Mouse (Mus musculus) left cerebral cortex, postnatal 36 days (tissue): ENCODE measurements around the gene Tns4. TPM values are rescaled to one million over a fixed set of nuclear protein-coding genes. Genes with fewer than 3 reads are reported as not detected.
A peak's percentile ranks its signal among the peaks of the same experiment; 100 is the strongest.

Source experiments
- DNase-seq, 2 experiments: peaks; one replicate each; pipeline ENCODE4 v3.0.0; 2021 to 2022; ENCODE audit warnings: low spot score in 2 of 2, mixed read lengths in 1 of 2
- intact Hi-C: fragments of 180-260 bp; cut with DNase I; formaldehyde crosslinking; loops from one replicate; pipeline ENCODE4 v1.15.1; 2025
- total RNA-seq, 2 experiments: library from RNA; stranded (reverse); gene quantifications; 2 replicates each; pipeline ENCODE4 v1.2.3; 2021

Gene Tns4
- total RNA-seq, 2 experiments from 2014 or later: 0.45 to 0.54 TPM

DNA sequence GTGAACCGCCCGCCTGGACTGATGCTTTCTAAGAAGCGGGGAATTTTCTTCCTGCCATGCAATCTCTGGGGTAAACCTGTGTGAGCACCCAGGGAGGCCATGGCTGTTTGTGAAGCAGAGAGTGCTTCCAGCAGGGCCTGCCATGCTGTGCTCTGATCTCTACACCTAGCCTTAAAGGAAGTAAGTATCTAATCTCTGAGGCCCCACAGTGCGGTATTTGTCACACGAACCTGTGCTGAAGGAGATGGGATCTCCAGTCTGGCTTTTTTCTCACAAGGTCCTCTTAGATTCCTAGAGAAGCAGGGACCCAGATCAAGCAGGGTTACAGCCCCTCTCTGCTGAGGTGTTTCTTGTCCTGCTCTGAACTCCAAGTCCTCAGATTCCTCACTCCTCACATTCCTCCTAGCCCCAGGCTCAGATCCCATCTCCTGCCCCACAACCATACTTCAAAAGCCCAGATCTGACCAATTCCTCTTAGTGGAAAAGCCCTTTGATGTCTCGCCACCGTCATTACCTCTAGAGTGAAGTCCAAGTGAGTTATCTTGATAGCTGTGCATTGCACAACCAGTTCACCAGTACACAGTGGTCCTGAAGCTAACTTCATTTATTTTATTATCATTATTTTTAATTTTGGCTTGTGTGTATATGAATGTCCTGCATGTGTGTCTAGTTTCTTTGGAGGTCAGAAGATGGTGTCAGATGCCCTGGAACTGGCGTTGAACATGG, 25.5 kb downstream of the Tns4 start:
- intact Hi-C loops: no loop called here
- no peak for DNase-seq

DNA sequence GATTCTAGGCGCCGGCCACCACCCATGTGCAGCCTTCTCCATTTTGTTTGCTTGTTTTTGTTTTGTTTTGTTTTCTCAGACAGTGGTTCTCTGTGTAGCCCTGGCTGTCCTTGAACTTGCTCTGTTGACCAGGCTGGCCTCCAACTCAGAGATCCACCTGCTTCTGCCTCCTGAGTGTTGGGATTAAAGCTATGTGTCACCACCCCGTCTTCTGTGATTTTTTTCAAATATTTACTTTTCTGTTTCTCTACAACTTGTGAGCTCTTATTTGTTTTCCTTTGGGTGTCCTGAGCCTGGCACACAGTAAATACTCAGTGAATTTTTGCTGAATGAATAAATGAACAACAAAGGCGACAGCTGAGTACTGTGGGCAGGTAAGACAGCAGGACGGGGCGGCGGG, 26.4 kb downstream of the Tns4 start:
- DNase-seq: no peak
- intact Hi-C loops: no loop called here

DNA sequence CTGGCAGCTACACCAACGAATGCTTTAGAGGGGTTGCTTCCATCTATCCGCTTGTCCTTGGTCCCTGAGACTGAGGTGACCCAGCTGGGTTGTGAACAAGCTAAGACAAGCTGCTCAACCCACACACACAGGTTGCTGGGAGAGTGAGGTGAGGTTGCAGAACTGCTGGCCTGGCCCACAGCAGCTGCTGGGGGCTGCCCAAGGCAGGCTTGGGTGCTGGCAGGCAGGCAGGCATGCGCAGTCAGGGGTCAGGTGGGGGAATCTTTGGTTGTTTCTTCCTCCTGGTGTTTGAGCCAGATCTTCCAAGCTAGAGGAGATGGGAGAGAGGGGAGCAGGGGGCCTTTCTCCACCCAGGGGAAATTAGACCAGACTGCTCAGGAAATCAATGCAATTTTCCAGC, 28.7 kb downstream of the Tns4 start:
- DNase-seq: no peak
- intact Hi-C loops: no loop called here

DNA sequence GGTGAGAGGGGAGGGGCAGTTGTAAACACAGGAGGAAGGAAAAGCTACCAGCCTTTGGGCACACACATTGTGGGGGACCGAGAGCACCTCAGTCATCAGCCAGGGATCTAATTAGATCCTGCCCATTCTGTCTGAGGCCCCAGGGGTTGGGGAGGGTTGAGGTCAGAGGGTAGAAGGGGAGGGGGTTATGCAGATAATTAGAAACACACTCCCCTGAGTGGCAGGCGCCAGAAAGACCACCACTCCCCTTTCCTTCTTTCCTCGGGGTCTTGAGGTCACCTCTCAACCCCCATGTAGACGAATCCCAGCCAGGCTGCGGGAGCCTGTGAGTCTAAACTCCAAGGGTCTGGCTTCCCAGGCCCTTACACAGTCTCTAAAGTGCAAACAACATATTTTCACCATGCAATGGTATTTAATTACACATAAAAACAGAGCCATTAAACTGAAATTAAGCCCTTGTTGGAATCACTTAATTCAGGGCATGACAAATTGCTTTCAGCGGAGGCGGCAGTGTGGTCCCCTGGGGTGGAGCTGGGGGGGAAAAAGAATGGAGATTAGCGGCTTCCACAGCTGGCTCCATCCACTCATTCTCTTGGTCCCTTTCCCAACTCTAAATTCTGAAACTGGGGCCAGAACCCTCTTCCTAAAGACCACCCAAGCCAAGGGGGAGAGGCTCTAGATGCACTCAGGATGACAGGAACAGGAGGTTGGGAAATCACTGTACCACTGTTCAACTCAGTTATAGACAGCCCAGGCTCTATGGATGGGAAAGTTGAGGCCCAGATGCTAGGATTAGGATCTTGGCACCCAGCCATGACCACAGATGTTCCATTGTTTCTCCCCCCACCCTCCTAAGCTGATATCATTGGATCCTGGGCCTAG, 33.3 kb downstream of the Tns4 start:
- intact Hi-C loops: no loop called here
- no peak for DNase-seq

DNA sequence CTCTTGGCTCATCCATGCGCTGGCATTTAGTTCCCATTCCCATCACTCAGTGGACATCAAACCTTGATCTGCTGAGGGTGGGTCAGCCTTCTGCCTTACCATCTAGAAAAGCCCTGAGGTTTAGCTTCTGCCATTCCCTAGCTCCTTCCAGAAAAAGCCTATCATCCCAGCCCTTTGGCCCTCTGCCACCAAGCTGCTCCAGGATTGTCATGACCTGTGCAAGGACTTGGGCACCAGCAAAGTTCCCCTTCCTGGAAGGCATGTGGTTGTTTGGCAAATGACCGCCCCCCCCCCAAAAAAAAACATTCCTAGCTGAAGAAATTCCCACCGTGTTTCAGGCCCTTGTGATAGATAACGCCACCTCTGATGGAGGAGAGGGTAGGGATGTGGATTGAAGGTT, 34.0 kb downstream of the Tns4 start:
- intact Hi-C loops: no loop called here
- no peak for DNase-seq

DNA sequence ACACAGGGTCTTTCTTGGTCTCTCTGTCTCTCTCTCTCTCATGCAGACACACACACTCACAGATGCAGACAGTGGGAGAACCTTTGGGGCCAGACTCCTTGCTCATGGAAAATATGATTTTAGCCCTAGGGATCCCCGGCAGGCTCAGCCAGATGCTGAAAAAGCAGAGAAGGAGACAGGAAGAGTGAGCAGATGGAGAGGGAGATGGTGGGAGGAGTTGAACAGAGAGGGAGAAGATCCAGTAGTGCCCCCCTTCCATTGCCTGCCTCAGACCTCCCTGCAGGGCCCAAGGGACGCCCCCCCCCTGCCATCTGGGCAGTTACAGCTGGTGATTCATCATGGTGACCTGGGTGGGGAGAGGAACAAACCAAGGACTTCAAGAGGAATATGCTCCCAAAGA, 41.5 kb downstream of the Tns4 start:
- peak in 1 of 2 experiments; percentile 23 for DNase-seq
- intact Hi-C loops: no loop called here

DNA sequence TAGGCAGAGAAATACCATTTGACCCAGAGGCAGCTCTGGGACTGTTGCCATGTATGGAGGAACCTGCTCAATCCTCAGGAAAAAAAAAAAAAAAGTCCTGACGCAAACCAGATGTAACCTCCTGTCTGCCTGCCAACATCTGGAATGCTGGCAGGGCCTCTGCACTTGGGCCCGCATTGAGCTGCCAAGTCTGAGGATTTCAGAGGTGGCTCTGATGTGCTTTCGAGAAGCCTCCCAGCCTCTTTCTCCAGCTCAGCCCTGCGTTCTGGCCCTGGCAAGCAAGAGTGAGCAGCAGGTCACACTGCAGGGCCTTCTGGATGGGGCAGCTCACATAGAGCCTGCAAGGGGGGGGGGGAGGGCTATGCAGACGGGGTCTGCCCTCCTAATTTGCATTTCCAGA, 42.0 kb downstream of the Tns4 start:
- intact Hi-C loops: no loop called here
- no peak for DNase-seq

DNA sequence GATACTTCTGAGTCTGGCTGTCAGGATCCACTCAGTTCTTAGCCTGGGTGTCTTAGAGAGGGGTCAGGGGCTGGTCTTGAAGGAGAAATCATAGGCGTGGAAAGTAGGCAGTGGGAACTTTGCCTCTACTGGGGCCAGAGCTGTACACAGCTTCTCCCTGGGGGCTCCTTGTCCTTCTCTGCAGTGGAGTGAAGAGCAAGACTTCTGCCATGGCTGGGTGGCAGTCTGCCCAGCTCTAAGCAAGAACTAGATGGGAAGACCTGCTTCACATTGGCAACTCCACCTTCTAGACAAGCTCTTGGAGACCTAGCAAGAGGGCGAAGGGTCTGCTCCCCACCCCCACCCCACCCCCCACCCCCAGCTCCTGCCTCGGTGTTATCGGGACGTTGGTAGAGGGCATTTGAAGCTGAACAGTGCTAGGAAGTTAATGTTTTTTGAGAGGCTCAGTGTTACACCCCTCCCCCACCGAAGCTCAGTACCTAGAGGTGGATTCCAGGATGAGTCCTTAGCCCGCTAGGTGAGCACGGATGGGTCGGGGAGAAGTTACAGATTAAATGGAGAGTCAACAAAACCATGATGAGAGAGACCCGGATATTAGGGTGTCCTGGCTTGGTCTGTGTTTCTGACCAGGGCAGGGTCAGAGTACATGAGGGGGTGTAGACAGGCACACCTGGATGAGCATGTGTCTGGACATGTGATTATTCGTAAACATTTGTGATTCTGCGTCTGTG, 43.8 kb downstream of the Tns4 start:
- intact Hi-C loops: no loop called here

DNA sequence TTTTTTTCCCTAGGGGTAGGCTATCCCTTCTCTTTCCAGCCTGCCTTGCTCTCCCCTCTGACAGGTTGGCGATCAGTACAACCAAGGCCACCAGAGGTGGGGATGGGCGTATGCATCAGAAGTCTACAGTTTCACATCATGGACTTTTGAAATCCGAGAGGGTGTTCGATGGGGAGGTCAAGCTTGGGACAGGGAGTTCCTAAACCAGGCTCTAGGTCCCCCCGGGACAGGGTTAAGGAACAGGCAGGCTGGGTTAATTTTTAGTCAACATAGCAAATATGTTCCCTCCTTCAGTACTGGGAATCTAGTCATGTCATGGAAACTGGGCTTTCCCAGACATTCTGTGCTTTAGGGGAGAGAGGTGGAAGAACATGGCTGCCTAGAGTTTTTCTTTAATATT, 44.8 kb downstream of the Tns4 start:
- intact Hi-C loops: no loop called here
- no peak for DNase-seq

More for the DNA sequence above, 43.8 kb downstream of the Tns4 start:
- DNase-seq: no peak

DNA sequence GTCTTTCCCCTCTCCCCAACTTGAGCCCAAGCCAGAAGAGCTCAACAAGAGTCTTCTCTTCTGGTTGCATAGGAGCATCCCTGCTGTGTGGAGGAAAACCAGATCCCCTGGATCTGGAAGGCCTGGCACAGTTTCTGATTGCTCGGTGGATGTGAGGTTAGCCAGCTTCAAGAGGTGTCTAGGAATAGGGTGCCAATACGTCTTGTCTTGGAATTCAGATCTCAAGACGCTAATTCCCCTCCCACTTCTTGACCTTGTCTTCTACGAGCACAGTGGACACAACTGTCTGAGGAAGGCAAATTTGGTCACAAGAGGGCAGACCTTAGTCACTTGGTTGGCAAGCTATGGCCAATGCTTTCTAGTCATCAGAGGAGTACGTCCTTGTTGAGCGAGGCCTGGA, 45.5 kb downstream of the Tns4 start:
- intact Hi-C loops: no loop called here
- DNase-seq: no peak

DNA sequence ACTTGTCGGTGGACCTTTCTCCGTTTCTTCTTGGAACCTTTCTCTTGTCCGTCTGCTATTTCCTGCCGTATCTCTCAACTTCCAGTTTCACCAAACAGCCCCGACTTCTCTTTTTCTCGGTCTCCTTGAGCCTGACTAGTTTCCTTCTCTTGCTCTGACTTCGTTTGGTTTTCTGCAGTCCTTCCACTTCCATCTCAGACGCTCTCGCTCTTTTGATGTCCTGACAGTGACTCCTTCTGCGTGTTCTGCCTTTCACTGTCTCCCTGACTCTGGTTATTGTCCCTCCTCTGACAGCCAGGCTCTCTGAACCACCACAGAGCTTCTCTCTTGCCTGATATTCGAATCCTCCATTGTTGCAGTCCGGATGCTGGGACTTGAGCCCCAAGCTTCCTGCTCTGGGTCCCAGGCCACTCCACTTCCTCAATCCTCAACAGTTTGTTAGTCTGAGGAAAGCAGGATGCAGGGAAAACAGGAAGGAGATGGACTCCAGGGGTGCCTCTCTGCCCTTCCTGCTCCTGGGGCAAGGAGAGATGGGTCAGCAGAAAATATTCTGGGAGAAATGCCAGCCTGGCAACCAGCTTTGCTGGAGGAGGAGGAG, 46.2 kb downstream of the Tns4 start:
- intact Hi-C loops: no loop called here

DNA sequence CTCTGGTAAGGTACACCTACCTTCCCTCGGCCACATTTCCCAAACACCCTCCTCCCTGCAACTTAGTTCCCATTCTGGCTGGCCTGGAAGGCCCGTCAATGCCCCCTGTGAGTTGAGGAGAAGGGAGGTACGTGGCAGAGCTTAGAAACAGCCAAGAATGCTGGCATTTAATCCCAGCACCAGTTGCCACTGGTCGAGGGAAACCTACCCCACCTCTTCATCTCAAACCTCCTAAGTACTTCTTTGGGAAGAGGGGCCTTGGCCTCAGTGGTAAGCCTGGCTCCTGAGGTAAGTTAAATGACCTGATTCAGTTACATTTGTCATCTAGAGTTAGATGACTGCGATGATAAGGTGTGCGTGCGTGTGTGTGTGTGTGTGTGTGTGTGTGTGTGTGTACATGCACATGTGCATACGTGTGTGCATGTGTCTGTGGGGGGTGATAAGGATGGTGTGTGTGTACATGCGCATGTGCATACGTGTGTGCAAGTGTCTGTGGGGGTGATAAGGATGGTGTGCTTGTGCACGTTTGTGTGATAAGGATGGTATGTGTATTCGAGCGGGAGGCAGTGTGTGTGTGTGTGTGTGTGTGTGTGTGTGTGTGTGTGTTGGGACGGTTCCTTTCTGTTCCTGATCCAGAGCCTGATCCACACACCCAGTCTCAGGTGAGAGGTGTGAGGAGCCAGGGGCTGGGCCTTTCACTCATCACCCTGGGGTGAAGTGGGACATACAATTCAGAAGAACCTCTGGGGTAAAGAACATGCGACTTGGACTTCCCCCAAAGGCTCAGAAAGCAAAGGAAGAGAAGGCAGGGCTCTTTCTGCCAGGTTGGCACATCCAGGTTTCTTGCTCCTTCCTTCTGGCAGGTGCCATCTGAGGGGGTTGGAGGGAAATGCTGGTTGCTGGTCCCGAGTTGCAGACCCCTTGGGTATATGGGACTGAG, 47.0 kb downstream of the Tns4 start:
- intact Hi-C loops: loop anchor here (2.0 kb wide), 1 partner anchor 81 kb away; no protein-coding TSS in a partner anchor

More for the DNA sequence above, 46.2 kb downstream of the Tns4 start:
- DNase-seq: no peak

DNA sequence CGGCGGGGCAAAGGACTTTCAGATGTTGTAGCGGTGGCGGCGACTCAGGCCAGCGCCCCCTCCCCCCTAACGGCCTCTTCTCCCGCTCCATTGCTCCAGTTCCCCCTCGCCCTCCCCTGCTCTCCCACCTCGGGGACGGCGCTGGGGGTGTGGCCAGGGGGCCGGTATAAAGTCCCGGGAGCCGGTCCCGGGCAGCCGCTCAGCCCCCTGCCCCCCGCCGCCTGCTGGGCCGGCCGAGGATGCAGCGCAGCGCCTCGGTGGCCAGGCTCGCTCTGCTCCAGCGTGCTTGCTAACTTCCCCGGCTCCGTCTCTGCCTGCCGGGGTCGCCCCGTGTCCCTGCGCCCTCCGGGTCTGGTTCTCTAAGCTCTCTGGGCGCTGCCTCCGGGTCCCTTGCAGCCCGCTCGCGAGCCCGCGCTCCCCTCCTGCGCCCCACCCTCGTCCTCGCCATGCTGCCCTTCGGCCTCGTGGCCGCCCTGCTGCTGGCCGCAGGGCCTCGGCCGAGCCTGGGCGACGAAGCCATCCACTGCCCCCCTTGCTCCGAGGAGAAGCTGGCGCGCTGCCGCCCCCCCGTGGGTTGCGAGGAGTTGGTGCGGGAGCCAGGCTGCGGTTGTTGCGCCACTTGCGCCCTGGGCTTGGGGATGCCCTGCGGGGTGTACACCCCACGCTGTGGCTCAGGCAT, 47.9 kb downstream of the Tns4 start, which contains the start of gene Igfbp4:
Igfbp4 (plus strand) TSS at position 194 of the 679 bp plus-strand sequence.
- peak in 1 of 2 experiments; percentile 53 for DNase-seq
- intact Hi-C loops: loop anchor here (2.0 kb wide), 1 partner anchor 82 kb away; no protein-coding TSS in a partner anchor

More for the DNA sequence above, 47.0 kb downstream of the Tns4 start:
- no peak for DNase-seq

DNA sequence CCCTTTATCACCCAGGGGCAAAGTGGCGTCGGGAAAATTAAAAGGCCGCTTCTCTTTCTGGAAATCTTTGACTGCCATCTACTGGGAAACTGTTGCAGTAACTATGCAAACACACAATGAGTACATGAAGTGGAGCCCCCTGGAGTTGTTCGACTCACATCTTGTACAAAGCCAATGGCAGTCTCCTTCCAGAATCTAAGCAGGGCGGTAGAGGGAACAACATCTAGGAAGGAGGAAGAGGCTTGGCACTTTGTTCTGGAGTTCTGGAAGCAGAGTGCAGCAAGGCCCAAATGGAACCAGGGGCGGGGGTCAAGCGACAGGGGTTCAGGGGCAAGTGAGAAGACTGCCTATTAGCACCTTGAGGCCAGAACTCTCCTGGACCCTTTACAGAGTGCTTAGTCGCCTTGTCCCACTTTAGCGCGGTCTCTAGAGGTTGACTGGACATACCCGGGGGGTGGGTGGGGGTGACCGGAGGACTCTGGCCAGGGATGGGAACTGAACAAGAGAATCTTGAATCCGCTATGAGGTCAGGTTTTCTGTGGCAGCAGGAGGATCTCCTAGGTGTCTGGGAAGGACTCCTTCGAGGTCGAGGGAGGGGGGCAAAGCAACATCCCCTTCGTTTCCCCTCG, 48.6 kb downstream of the Tns4 start:
- intact Hi-C loops: loop anchor here (2.0 kb wide), 1 partner anchor 82 kb away; no protein-coding TSS in a partner anchor
- DNase-seq: no peak

DNA sequence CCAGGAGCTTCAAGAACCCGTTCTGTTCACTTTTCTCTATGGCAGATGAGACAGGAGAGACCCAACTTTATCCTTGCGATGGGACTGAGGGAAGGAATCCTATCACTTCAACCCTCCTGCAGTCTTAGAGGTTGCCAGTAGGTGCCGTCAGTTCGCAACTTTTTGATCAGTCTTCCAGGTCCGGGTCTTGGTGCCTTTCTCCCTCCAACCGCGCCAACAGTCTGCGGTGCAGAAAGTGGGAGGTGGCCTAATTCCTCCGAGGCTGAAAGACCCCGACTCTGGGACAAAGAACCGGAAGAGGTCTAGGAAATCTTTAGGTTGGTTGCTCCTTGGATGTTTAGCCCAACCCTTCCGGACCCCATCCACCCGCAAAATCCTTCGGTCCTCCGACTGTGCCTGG, 49.3 kb downstream of the Tns4 start:
- intact Hi-C loops: loop anchor here (1.0 to 5.0 kb wide), 5 partner anchors 27 to 112 kb away; partner anchors contain the start of genes Gjd3 and Rara

DNA sequence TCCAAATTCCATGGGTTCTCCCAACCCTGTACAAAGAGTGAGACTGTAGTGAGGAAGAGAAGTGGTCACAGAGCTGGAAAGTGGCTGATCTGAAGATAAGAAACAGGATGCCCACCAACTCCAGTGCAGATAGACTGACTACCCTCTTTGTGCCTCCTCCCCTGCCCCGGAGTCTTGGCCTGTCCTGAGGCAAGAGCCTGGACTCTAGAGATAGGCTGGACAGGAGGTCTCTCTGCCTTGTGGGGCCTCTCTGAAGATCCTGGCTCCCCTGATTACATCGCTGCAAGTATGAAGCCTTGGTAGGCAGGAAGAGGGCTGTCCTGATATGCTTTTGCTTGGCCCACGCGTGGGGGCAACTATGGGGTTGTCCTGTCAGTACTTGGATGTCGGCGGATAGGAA, 52.9 kb downstream of the Tns4 start:
- no peak for DNase-seq
- intact Hi-C loops: loop anchor here (5.0 kb wide), 2 partner anchors 54 to 109 kb away; partner anchors contain the start of genes Gjd3 and Rara

More for the DNA sequence above, 49.3 kb downstream of the Tns4 start:
- DNase-seq: peak; percentile 64 to 75

DNA sequence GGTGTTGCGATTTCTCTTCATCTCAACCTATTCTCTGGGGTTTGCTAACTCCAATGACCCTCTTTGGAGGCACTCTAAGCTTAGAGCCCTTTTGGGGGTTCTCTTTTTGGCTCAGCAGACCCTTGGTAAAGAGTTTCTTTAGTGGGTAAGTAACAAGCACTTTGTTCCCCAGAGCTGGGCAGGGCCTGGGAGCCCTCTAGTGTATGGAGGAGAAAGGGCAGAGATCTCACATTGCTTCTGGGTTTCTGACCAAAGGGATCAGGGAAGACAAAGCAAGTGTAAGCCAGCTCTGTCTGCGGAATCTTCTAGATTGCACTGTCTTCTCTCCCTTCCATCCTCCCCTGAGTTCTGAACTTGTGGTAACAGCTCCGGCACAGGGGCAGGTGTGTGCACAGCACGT, 53.8 kb downstream of the Tns4 start:
- intact Hi-C loops: loop anchor here (5.0 kb wide), 2 partner anchors 53 to 108 kb away; partner anchors contain the start of genes Gjd3 and Rara
- no peak for DNase-seq
